Mouse (Mus musculus) heart, postnatal 25 days (tissue): ENCODE data around the gene Trp53tg5. TPM values are rescaled to one million over a fixed set of nuclear protein-coding genes. Genes with fewer than 3 reads are reported as not detected.

Experiments used
- DNase-seq: peaks from one replicate; pipeline ENCODE4 v3.0.0; 2022; ENCODE audit warnings: low spot score
- intact Hi-C: fragments of 180-260 bp; cut with DNase I; formaldehyde crosslinking; loops from one replicate; pipeline ENCODE4 v1.15.1; 2025
- total RNA-seq, 2 experiments: library from RNA; stranded (reverse); gene quantifications; 2 replicates each; pipeline ENCODE4 v1.2.3; 2021

Trp53tg5 gene
- total RNA-seq, 2 experiments from 2014 or later, result not detected

GRCm38 (mm10) chr2:164497691-164498268 is 24.3 kb upstream of the Trp53tg5 start:
- no peak for DNase-seq

GRCm38 (mm10) chr2:164496847-164497690 is 23.5 kb upstream of the Trp53tg5 start, which contains the start of gene Pigt:
Pigt (plus strand) TSS chr2:164497520.
- intact Hi-C loops, result loop anchor here (5.0 kb wide), 1 partner anchor 35 kb away; the partner anchor contains the start of gene Gm20458
- peak; percentile 74 for DNase-seq

More at GRCm38 (mm10) chr2:164497691-164498268, 24.3 kb upstream of the Trp53tg5 start:
- intact Hi-C loops, result loop anchor here (5.0 kb wide), 1 partner anchor 35 kb away; the partner anchor contains the start of gene Gm20458

- intact Hi-C loops, result loop anchor here (5.0 kb wide), 1 partner anchor 34 kb away; the partner anchor contains the start of gene Gm20458
- no peak for DNase-seq
These were observed 22.8 kb upstream of the Trp53tg5 start for GRCm38 (mm10) chr2:164496331-164496730.

- DNase-seq, result no peak
- intact Hi-C loops, result no loop called here
These were observed 20.6 kb upstream of the Trp53tg5 start for GRCm38 (mm10) chr2:164494126-164494525.

GRCm38 (mm10) chr2:164487812-164488211 is 14.3 kb upstream of the Trp53tg5 start:
- intact Hi-C loops, result no loop called here
- no peak for DNase-seq

- no peak for DNase-seq
- intact Hi-C loops, result no loop called here
These were observed 13.6 kb upstream of the Trp53tg5 start for GRCm38 (mm10) chr2:164487115-164487527.

- intact Hi-C loops, result no loop called here
- DNase-seq, result peak; percentile 63
These were observed 13.0 kb upstream of the Trp53tg5 start for GRCm38 (mm10) chr2:164486258-164487114.

GRCm38 (mm10) chr2:164485681-164486257 is 12.2 kb upstream of the Trp53tg5 start, which contains the start of gene Dbndd2:
Dbndd2 (plus strand) TSS chr2:164486106.
- intact Hi-C loops, result no loop called here
- DNase-seq, result peak; percentile 51

- DNase-seq, result no peak
- intact Hi-C loops, result loop anchor here (1.0 kb wide), 1 partner anchor 47 kb away; no protein-coding TSS in a partner anchor
These were observed 3.3 kb downstream of the Trp53tg5 start for GRCm38 (mm10) chr2:164470254-164470653.

- intact Hi-C loops, result no loop called here
- DNase-seq, result no peak
These were observed 6.7 kb downstream of the Trp53tg5 start for GRCm38 (mm10) chr2:164466787-164467186.

GRCm38 (mm10) chr2:164465161-164465560 is 8.4 kb downstream of the Trp53tg5 start:
- no peak for DNase-seq
- intact Hi-C loops, result no loop called here

- intact Hi-C loops, result loop anchor here (5.0 kb wide), 1 partner anchor 36 kb away; the partner anchor contains the start of gene Pigt
- DNase-seq, result peak; percentile 95
These were observed 12.6 kb downstream of the Trp53tg5 start, which contains the start of gene Gm20458 for GRCm38 (mm10) chr2:164460745-164461551. Gm20458 (plus strand) TSS chr2:164460967.

GRCm38 (mm10) chr2:164458535-164458934 is 15.0 kb downstream of the Trp53tg5 start:
- DNase-seq, result no peak
- intact Hi-C loops, result loop anchor here (2.0 kb wide), 1 partner anchor 42 kb away; no protein-coding TSS in a partner anchor

GRCm38 (mm10) chr2:164457942-164458341 is 15.6 kb downstream of the Trp53tg5 start:
- intact Hi-C loops, result loop anchor here (2.0 kb wide), 1 partner anchor 41 kb away; no protein-coding TSS in a partner anchor
- DNase-seq, result no peak

- intact Hi-C loops, result no loop called here
These were observed 16.6 kb downstream of the Trp53tg5 start, which contains the start of gene Sys1 for GRCm38 (mm10) chr2:164456864-164457300. Sys1 (plus strand) TSS chr2:164456964.

GRCm38 (mm10) chr2:164456413-164456812 is 17.1 kb downstream of the Trp53tg5 start:
- intact Hi-C loops, result no loop called here

More at GRCm38 (mm10) chr2:164456864-164457300, 16.6 kb downstream of the Trp53tg5 start, which contains the start of gene Sys1:
- no peak for DNase-seq

GRCm38 (mm10) chr2:164455421-164456190 is 17.9 kb downstream of the Trp53tg5 start:
- intact Hi-C loops, result no loop called here
- peak; percentile 73 for DNase-seq

More at GRCm38 (mm10) chr2:164456413-164456812, 17.1 kb downstream of the Trp53tg5 start:
- no peak for DNase-seq
